Comparison of ENCODE assay signal across 9 mouse cellular contexts in the genomic region with DNA sequence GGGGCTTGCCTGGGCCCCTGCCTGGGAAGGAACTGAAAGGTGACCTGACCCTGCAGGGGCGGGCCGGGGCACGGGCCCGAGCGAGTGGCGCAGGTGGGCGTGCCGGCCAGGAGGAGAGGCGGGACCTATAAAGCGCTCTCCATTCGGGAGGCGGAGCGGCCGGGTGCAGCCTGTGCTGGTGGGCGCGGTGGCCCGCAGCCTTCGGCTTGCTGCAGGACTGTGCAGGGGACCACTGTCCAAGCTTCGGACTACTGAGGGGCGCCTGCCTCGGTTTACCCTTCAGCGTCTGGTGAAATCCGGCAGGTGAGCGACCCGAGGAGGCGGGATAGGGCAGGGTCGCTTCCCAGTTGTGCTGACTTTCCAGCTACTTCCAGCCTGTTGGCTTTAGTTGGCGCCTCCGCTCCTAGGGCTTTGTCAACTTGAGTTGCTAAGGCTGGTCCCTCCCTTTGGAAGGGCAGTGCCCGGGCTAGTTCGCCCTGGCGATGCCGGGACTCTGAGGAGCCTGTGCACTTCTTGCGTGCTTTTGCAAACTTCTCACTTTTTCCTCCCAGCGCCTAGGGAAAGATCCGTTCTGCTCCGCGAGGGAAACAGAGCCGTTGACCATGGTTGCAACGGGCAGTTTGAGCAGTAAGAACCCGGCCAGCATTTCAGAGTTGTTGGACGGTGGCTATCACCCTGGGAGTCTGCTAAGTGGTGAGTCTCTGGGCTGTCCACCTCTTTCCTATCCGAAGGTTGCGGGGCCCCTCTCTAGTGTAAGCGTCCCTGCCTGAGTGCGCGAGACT. TPM values are rescaled to one million over a fixed set of nuclear protein-coding genes. Genes with fewer than 3 reads are reported as not detected.
DNase-seq lines count a peak whose midpoint lies in the region; ATAC-seq and TF ChIP-seq lines count a peak whose summit lies in the region.
"Had no signal": no experiment of that assay in that cellular context is flagged by ENCODE, and none has a peak within 500 bp of the region (broad histone marks: within the 10 kb centered on the region; RNA-seq: fewer than 3 reads in every experiment).

No protein-coding gene starts in this region.

- DNase-seq in cerebellum, adult 9-11 months, result no peak
- DNase-seq in heart, postnatal 25 days (ENCODE audit: low spot score), result peak; percentile 38
- DNase-seq in layer of hippocampus, postnatal 36 days, result peak; percentile 18 to 44
- DNase-seq in skeletal muscle tissue, adult 2 months (ENCODE audit: low read depth, low spot score), result peak; percentile 92

- peak; percentile 65; the same call in 1 of the 2 replicates for ATAC-seq in cerebellum, adult (ENCODE audit: insufficient number of reproducible peaks, low FRiP score, low TSS enrichment)
- ATAC-seq in forebrain, embryonic 12.5 days (ENCODE audit: low FRiP score), result peak; percentile 94

- peak overlapping the region; percentile 82 for H3K4me2 ChIP-seq in forebrain, embryonic 12.5 days

- 1% methylated on average over 42 of the region's 47 CpGs for WGBS in forebrain, embryonic 12.5 days

- H3K27ac ChIP-seq in bone marrow macrophage, adult 2 months (ENCODE audit: insufficient read depth, low read depth, low read length), result no peak overlapping the region
- no peak overlapping the region for H3K27ac ChIP-seq in forebrain, embryonic 12.5 days

- H3K4me1 ChIP-seq in bone marrow macrophage, adult 2 months (ENCODE audit: control insufficient read depth, insufficient read depth, low read length), result no peaks in the 10 kb centered on the region
- H3K4me1 ChIP-seq in forebrain, embryonic 12.5 days, result peaks cover 29% of the 10 kb centered on the region
- H3K4me1 ChIP-seq in megakaryocyte, embryonic 14.5 days, result peaks cover 14% of the 10 kb centered on the region

- no peak for TF ChIP-seq CTCF in bone marrow macrophage, adult 2 months (IDR thresholded peaks at IDR 0.05; ENCODE audit: low read depth, low read length)

- peak overlapping the region; percentile 56 for H3K9ac ChIP-seq in forebrain, embryonic 12.5 days

- H3K9me3 ChIP-seq in forebrain, embryonic 12.5 days, result no peaks in the 10 kb centered on the region
- H3K9me3 ChIP-seq in megakaryocyte, embryonic 14.5 days, result peaks cover 18% of the 10 kb centered on the region

- peaks cover 16% of the 10 kb centered on the region for H3K27me3 ChIP-seq in forebrain, embryonic 12.5 days
- peaks cover 35% of the 10 kb centered on the region for H3K27me3 ChIP-seq in megakaryocyte, embryonic 14.5 days (replicated peaks)

- intact Hi-C loops in heart, postnatal 25 days (cut with DNase I), result no loop called here

- peak overlapping the region; percentile 54 for H3K4me3 ChIP-seq in bone marrow macrophage, adult 2 months (ENCODE audit: insufficient read depth, low read length)
- H3K4me3 ChIP-seq in forebrain, embryonic 12.5 days (replicated peaks), result peak overlapping the region; percentile 52
- peak overlapping the region; percentile 90 for H3K4me3 ChIP-seq in megakaryocyte, embryonic 14.5 days (replicated peaks)

- TF ChIP-seq POLR2A in bone marrow macrophage, adult 2 months (IDR thresholded peaks at IDR 0.05; ENCODE audit: borderline replicate concordance, low read depth, low read length), result no peak

- no peaks in the 10 kb centered on the region for H3K36me3 ChIP-seq in forebrain, embryonic 12.5 days (replicated peaks)
- H3K36me3 ChIP-seq in megakaryocyte, embryonic 14.5 days (replicated peaks; ENCODE audit: low read length), result no peaks in the 10 kb centered on the region

RNA-seq across cellular contexts. Expression of a gene that starts 2.4 kb away (rescaled TPM):
- 0.20 and 0.39 TPM in 2 replicates for polyA plus RNA-seq in bone marrow macrophage, adult 2 months (2012; ENCODE audit: insufficient read depth, insufficient read length, missing spikeins)
- 9.9 and 12.7 TPM in 2 replicates for polyA plus RNA-seq in forebrain, embryonic 12.5 days (2016; fragmentation: Nextera tagmentation; extraction: Ambion mirVana)
- 1 to 10 TPM; 2.5 to 4.3 TPM for total RNA-seq in heart, postnatal 25 days (2021)
- total RNA-seq in layer of hippocampus, postnatal 36 days (2021), result 10 to 100 TPM in 1 of 2 experiments, 1 to 10 TPM in 1; 7.7 to 10.9 TPM
- not detected in 2 replicates for polyA plus RNA-seq in megakaryocyte, embryonic 14.5 days (2012; ENCODE audit: insufficient read depth, low replicate concordance)

RNA-seq across cellular contexts. Expression of a gene that starts 47.6 kb away (rescaled TPM):
- polyA plus RNA-seq in bone marrow macrophage, adult 2 months (2012; ENCODE audit: insufficient read depth, insufficient read length, missing spikeins), result not detected in 2 replicates
- polyA plus RNA-seq in forebrain, embryonic 12.5 days (2016; fragmentation: Nextera tagmentation; extraction: Ambion mirVana), result not detected in 2 replicates
- not detected for total RNA-seq in heart, postnatal 25 days (2021)
- total RNA-seq in layer of hippocampus, postnatal 36 days (2021), result not detected
- polyA plus RNA-seq in megakaryocyte, embryonic 14.5 days (2012; ENCODE audit: insufficient read depth, low replicate concordance), result not detected in 2 replicates
- total RNA-seq: left cerebral cortex, postnatal 10 days had no signal
